Mouse (Mus musculus) heart, embryonic 12.5 days (tissue): ENCODE measurements around the gene Uri1. TPM values are rescaled to one million over a fixed set of nuclear protein-coding genes. Genes with fewer than 3 reads are reported as not detected.

Source experiments
- ATAC-seq: fragments of 200-750 bp; cut with Nextera tagmentation; 2 replicates; pipeline ENCODE4 v1.8.0; 2017; ENCODE audit warnings: moderate TSS enrichment, moderate library complexity; ENCODE audit not compliant: insufficient number of reproducible peaks, low FRiP score
- H3K27ac ChIP-seq: fragments of 300-500 bp; sonication (generic); 2 replicates; pipeline ENCODE4 v1.5.1; 2016; ENCODE audit warnings: mild to moderate bottlenecking, moderate library complexity; ENCODE audit not compliant: poor library complexity, severe bottlenecking
- H3K27me3 ChIP-seq: fragments of 300-500 bp; sonication (generic); replicated peaks from 2 replicates; pipeline ENCODE4 v1.6.1; 2016; ENCODE audit warnings: mild to moderate bottlenecking, moderate library complexity
- H3K36me3 ChIP-seq: fragments of 300-500 bp; sonication (generic); 2 replicates; pipeline ENCODE4 v1.6.1; 2016; ENCODE audit warnings: mild to moderate bottlenecking, moderate library complexity
- H3K4me1 ChIP-seq: fragments of 300-500 bp; sonication (generic); replicated peaks from 2 replicates; pipeline ENCODE4 v1.6.1; 2016; ENCODE audit warnings: mild to moderate bottlenecking
- H3K4me2 ChIP-seq: fragments of 300-500 bp; sonication (generic); 2 replicates; pipeline ENCODE4 v1.6.1; 2016; ENCODE audit warnings: mild to moderate bottlenecking, moderate library complexity
- H3K4me3 ChIP-seq: fragments of 300-500 bp; sonication (generic); 2 replicates; pipeline ENCODE4 v1.5.1; 2016; ENCODE audit warnings: mild to moderate bottlenecking
- H3K9ac ChIP-seq: fragments of 300-500 bp; sonication (generic); 2 replicates; pipeline ENCODE4 v1.6.1; 2016; ENCODE audit warnings: mild to moderate bottlenecking, moderate library complexity
- H3K9me3 ChIP-seq: fragments of 300-500 bp; sonication (generic); replicated peaks from 2 replicates; pipeline ENCODE4 v1.6.1; 2016; ENCODE audit warnings: mild to moderate bottlenecking, moderate library complexity
- WGBS: fragments of 180-500 bp; shearing (Covaris S2); methylation state at CpG from one replicate; pipeline ENCODE4 v1.1.7; 2016; 5-methylcytosine and 5-hydroxymethylcytosine counted together
- polyA plus RNA-seq: library from polyadenylated mRNA; unstranded; fragments of >200 nt; fragmentation: Nextera tagmentation; extraction: Ambion mirVana; gene quantifications from 2 replicates; pipeline ENCODE4 v1.2.1, GENCODE M21; 2016

Gene Uri1
- polyA plus RNA-seq, 1 experiment from 2014 or later: 43.5 TPM

GRCm38 (mm10) chr7:38013946-38014345 lies 9.4 kb downstream of the Uri1 start:
- no peaks in the 10 kb centered on the region for H3K36me3 ChIP-seq
- no peak overlapping the region for H3K4me3 ChIP-seq
- H3K9me3 ChIP-seq: no peaks in the 10 kb centered on the region
- peaks cover 3% of the 10 kb centered on the region; the same call in 1 of the 2 replicates for H3K4me1 ChIP-seq
- 61% methylated on average over 3 of the region's 3 CpGs for WGBS
- H3K27ac ChIP-seq: no peak overlapping the region
- H3K4me2 ChIP-seq: no peak overlapping the region
- H3K9ac ChIP-seq: no peak overlapping the region
- ATAC-seq: no peak
- H3K27me3 ChIP-seq: no peaks in the 10 kb centered on the region

DNA sequence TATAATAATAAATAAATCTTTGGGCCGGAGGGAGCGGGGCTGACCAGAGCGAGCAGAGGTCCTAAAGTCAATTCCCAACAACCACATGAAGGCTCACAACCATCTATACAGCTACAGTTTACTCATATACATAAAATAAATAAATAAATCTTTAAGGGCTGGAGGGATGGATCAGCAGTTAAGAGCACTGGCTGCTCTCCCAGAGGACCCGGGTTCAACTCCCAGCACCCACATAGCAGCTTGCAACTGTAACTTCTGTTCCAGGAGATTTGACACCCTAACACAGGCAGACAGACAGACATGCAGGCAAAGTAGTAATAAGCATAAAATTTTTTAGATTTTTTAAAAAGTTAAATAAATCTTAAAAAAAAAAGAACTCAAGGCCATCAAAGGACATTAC lies 10.5 kb downstream of the Uri1 start:
- peaks cover 5% of the 10 kb centered on the region; the same call in 1 of the 2 replicates for H3K4me1 ChIP-seq
- H3K9me3 ChIP-seq: no peaks in the 10 kb centered on the region
- ATAC-seq: no peak
- H3K4me3 ChIP-seq: no peak overlapping the region
- H3K4me2 ChIP-seq: no peak overlapping the region
- no peak overlapping the region for H3K9ac ChIP-seq
- no peak overlapping the region for H3K27ac ChIP-seq
- 95% methylated on average over 4 of the region's 4 CpGs for WGBS
- H3K27me3 ChIP-seq: no peaks in the 10 kb centered on the region
- H3K36me3 ChIP-seq: no peaks in the 10 kb centered on the region

- H3K27ac ChIP-seq: no peak overlapping the region
- no peaks in the 10 kb centered on the region for H3K27me3 ChIP-seq
- peaks cover 5% of the 10 kb centered on the region; the same call in 1 of the 2 replicates for H3K4me1 ChIP-seq
- H3K36me3 ChIP-seq: no peaks in the 10 kb centered on the region
- no peak overlapping the region for H3K4me3 ChIP-seq
- WGBS: 90% methylated on average over 6 of the region's 6 CpGs
- no peak overlapping the region for H3K9ac ChIP-seq
- ATAC-seq: no peak
- H3K4me2 ChIP-seq: no peak overlapping the region
- no peaks in the 10 kb centered on the region for H3K9me3 ChIP-seq
Measured at GRCm38 (mm10) chr7:38008359-38008758, 15.0 kb downstream of the Uri1 start.

GRCm38 (mm10) chr7:38002451-38002850 lies 20.9 kb downstream of the Uri1 start:
- no peak overlapping the region for H3K4me2 ChIP-seq
- H3K27ac ChIP-seq: no peak overlapping the region
- peaks cover 3% of the 10 kb centered on the region; the same call in 1 of the 2 replicates for H3K4me1 ChIP-seq
- WGBS: 93% methylated on average over 2 of the region's 2 CpGs
- no peak overlapping the region for H3K9ac ChIP-seq
- H3K9me3 ChIP-seq: no peaks in the 10 kb centered on the region
- ATAC-seq: no peak
- H3K4me3 ChIP-seq: no peak overlapping the region
- H3K36me3 ChIP-seq: no peaks in the 10 kb centered on the region
- H3K27me3 ChIP-seq: no peaks in the 10 kb centered on the region

- no peak for ATAC-seq
- Histone ChIP-seq H3K36me3 (no peaks in the 10 kb centered on the region), H3K27ac (no peak overlapping the region), H3K4me3 (no peak overlapping the region), H3K4me2 (no peak overlapping the region), H3K4me1 (peaks cover 6% of the 10 kb centered on the region; the same call in 1 of the 2 replicates), H3K27me3 (no peaks in the 10 kb centered on the region), H3K9me3 (no peaks in the 10 kb centered on the region), H3K9ac (no peak overlapping the region)
- WGBS: 53% methylated on average over 2 of the region's 2 CpGs
Measured at GRCm38 (mm10) chr7:37999691-38000090, 23.7 kb downstream of the Uri1 start.

DNA sequence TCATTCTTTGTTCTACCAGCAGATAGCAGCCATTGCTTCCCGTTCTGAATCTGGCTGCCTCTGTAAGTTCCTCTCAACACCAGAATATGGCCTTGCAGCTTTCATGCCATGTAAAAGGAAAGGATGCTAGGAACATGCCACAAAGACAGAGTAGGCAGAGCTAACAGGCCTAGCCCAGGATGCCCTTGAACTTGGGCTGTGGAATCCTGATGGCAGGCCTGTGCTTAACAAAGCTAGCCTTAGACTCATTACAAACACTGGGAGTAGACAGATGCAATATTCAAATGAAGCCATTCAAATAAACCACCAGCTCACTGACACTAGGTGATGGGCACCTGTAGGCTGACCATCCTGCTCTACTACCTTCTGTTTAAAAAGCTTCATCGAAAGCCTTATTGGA lies 30.5 kb downstream of the Uri1 start:
- Histone ChIP-seq H3K4me2 (no peak overlapping the region), H3K27me3 (no peaks in the 10 kb centered on the region), H3K36me3 (no peaks in the 10 kb centered on the region), H3K9me3 (no peaks in the 10 kb centered on the region), H3K4me1 (peaks cover 6% of the 10 kb centered on the region; the same call in 1 of the 2 replicates), H3K9ac (no peak overlapping the region), H3K4me3 (no peak overlapping the region), H3K27ac (no peak overlapping the region)
- WGBS: 80% methylated on average over 2 of the region's 2 CpGs
- ATAC-seq: no peak

DNA sequence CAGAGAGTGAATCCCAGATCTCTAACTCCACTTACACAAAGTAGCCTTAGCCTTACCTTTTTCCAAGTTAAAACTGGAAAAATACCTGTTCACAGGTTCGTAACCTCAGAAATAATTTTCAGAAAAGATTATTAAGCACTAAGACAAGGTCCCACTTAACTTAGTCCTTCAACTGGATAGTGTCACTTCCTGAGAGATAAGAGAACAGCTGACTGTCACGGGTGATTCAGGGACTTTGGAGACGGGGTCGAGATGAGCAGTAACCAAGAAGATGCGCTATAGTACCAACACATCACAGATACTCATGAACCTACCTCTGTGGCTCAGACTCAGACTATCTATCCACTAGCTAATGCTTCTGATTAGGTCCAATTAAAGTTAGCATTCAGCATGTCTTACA lies 38.5 kb downstream of the Uri1 start:
- Histone ChIP-seq H3K36me3 (peaks cover 5% of the 10 kb centered on the region), H3K9me3 (no peaks in the 10 kb centered on the region), H3K27ac (no peak overlapping the region), H3K4me1 (peaks cover 5% of the 10 kb centered on the region; the same call in 1 of the 2 replicates), H3K9ac (no peak overlapping the region), H3K4me3 (no peak overlapping the region), H3K27me3 (no peaks in the 10 kb centered on the region), H3K4me2 (no peak overlapping the region)
- WGBS: 55% methylated on average over 5 of the region's 5 CpGs
- ATAC-seq: no peak

DNA sequence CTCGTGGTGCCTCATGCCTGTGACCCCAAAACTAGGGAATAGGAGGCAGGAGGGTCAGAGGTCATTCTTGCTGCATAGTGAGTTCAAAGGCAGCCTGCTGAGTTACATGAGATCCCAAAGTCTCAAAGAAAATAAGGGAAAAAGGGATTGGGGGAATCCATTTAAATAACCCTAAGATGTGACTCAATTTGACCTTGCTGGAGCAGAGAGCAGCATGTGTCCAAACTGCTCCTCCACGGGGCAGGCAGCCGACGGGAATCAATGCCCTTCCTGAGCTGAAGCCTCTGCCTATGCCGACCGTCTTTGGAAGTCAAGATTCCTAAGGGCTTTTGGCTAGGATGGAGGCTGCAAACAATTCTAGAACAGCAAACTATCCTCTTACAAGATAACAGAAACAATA lies 39.9 kb downstream of the Uri1 start:
- H3K4me3 ChIP-seq: no peak overlapping the region
- no peak overlapping the region for H3K27ac ChIP-seq
- peaks cover 5% of the 10 kb centered on the region; the same call in 1 of the 2 replicates for H3K4me1 ChIP-seq
- WGBS: 60% methylated on average over 6 of the region's 6 CpGs
- H3K9me3 ChIP-seq: no peaks in the 10 kb centered on the region
- H3K27me3 ChIP-seq: no peaks in the 10 kb centered on the region
- H3K4me2 ChIP-seq: no peak overlapping the region
- no peak overlapping the region for H3K9ac ChIP-seq
- no peak for ATAC-seq
- peaks cover 17% of the 10 kb centered on the region for H3K36me3 ChIP-seq

DNA sequence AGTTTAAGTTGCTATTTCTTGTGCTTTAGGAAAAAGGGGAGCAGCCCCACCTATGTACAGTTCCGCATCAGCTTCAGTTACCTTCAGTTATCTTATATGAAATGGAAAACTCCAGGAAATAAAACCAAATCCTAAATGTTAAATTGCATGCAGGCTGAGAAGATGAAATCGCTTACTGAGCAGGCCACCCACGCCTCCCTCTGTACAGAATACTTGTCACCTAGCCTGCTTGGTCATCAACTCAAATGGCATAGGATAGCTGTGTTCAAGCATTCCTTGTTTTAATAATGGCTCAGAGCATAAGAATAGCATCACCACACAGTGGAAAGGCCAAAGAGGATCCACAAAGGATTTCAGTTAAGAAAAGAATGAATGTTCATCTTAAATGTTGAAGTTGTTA lies 43.6 kb downstream of the Uri1 start:
- no peak for ATAC-seq
- WGBS: 86% methylated on average over 3 of the region's 3 CpGs
- no peak overlapping the region for H3K4me3 ChIP-seq

GRCm38 (mm10) chr7:37978412-37978811 lies 44.9 kb downstream of the Uri1 start:
- no peak overlapping the region for H3K9ac ChIP-seq
- H3K4me1 ChIP-seq: no peaks in the 10 kb centered on the region

More for the DNA sequence above, 43.6 kb downstream of the Uri1 start:
- Histone ChIP-seq H3K9me3 (no peaks in the 10 kb centered on the region), H3K36me3 (peaks cover 29% of the 10 kb centered on the region), H3K27ac (no peak overlapping the region), H3K4me1 (no peaks in the 10 kb centered on the region), H3K4me2 (no peak overlapping the region), H3K27me3 (no peaks in the 10 kb centered on the region), H3K9ac (no peak overlapping the region)

GRCm38 (mm10) chr7:37977676-37978075 lies 45.7 kb downstream of the Uri1 start:
- peaks cover 29% of the 10 kb centered on the region for H3K36me3 ChIP-seq
- H3K27me3 ChIP-seq: no peaks in the 10 kb centered on the region
- H3K9ac ChIP-seq: no peak overlapping the region
- H3K4me2 ChIP-seq: no peak overlapping the region
- WGBS: 86% methylated on average over 2 of the region's 2 CpGs
- no peak overlapping the region for H3K4me3 ChIP-seq
- ATAC-seq: no peak
- peaks cover 6% of the 10 kb centered on the region for H3K4me1 ChIP-seq
- H3K9me3 ChIP-seq: no peaks in the 10 kb centered on the region
- H3K27ac ChIP-seq: no peak overlapping the region

More at GRCm38 (mm10) chr7:37978412-37978811, 44.9 kb downstream of the Uri1 start:
- 85% methylated on average over 4 of the region's 4 CpGs for WGBS
- no peak overlapping the region for H3K27ac ChIP-seq
- no peak for ATAC-seq
- H3K27me3 ChIP-seq: no peaks in the 10 kb centered on the region
- H3K4me3 ChIP-seq: no peak overlapping the region
- H3K9me3 ChIP-seq: no peaks in the 10 kb centered on the region
- peaks cover 29% of the 10 kb centered on the region for H3K36me3 ChIP-seq
- no peak overlapping the region for H3K4me2 ChIP-seq

- Histone ChIP-seq H3K4me1 (peaks cover 21% of the 10 kb centered on the region), H3K4me2 (no peak overlapping the region), H3K27me3 (no peaks in the 10 kb centered on the region), H3K9ac (no peak overlapping the region), H3K9me3 (no peaks in the 10 kb centered on the region), H3K27ac (no peak overlapping the region), H3K36me3 (peaks cover 10% of the 10 kb centered on the region), H3K4me3 (no peak overlapping the region)
- ATAC-seq: no peak
- WGBS: 68% methylated on average over 2 of the region's 2 CpGs
Measured at GRCm38 (mm10) chr7:37972999-37973555, 50.3 kb downstream of the Uri1 start.
